17 mouse cellular contexts compared by ENCODE assay signal in genomic region chr3:30018202-30018601, GRCm38 (mm10).
DNase-seq lines count a peak whose midpoint lies in the region; ATAC-seq and TF ChIP-seq lines count a peak whose summit lies in the region.
"Had no signal": no experiment of that assay in that cellular context is flagged by ENCODE, and none has a peak within 500 bp of the region (broad histone marks: within the 10 kb centered on the region; RNA-seq: fewer than 3 reads in every experiment).

No protein-coding gene starts in this region.

- H3K27me3 ChIP-seq in lung, embryonic 14.5 days (ENCODE audit: insufficient read depth, low read length): no peaks in the 10 kb centered on the region
- peaks cover 30% of the 10 kb centered on the region for H3K27me3 ChIP-seq in embryonic facial prominence, embryonic 13.5 days
- H3K27me3 ChIP-seq: midbrain, embryonic 12.5 days had no signal

- peak overlapping the region; percentile 23; the same call in 1 of the 2 replicates for H3K9ac ChIP-seq in lung, embryonic 14.5 days
- H3K9ac ChIP-seq in embryonic facial prominence, embryonic 13.5 days: peak overlapping the region; percentile 44; the same call in 1 of the 2 replicates
- H3K9ac ChIP-seq: liver, embryonic 13.5 days; midbrain, embryonic 12.5 days; neural tube, embryonic 13.5 days had no signal

- TF ChIP-seq CTCF in lung, embryonic 14.5 days (IDR thresholded peaks at IDR 0.05; ENCODE audit: low read depth): no peak

- no peak overlapping the region for H3K4me3 ChIP-seq in lung, embryonic 14.5 days (ENCODE audit: low read depth, low read length)
- no peak overlapping the region for H3K4me3 ChIP-seq in embryonic facial prominence, embryonic 13.5 days
- H3K4me3 ChIP-seq: left cerebral cortex, adult 2 months; liver, embryonic 13.5 days; midbrain, embryonic 12.5 days; neural tube, embryonic 13.5 days had no signal

- H3K27ac ChIP-seq in lung, embryonic 14.5 days (ENCODE audit: low read depth): peak overlapping the region; percentile 38; the same call in 1 of the 2 replicates
- H3K27ac ChIP-seq in embryonic facial prominence, embryonic 13.5 days: no peak overlapping the region
- H3K27ac ChIP-seq: left cerebral cortex, adult 2 months; liver, embryonic 13.5 days; midbrain, embryonic 12.5 days; neural tube, embryonic 13.5 days had no signal

- intact Hi-C loops in heart, postnatal 25 days (cut with DNase I): loop anchor here (10.0 kb wide), 5 partner anchors 87 to 287 kb away; no protein-coding TSS in a partner anchor

- ATAC-seq in lung, embryonic 14.5 days (ENCODE audit: insufficient read depth): peak; percentile 38
- no peak for ATAC-seq in embryonic facial prominence, embryonic 13.5 days (ENCODE audit: insufficient number of reproducible peaks, insufficient read depth, low FRiP score, low TSS enrichment, low read depth)
- ATAC-seq: Patski had no signal

- H3K4me1 ChIP-seq in lung, embryonic 14.5 days (ENCODE audit: insufficient read depth): peaks cover 17% of the 10 kb centered on the region; the same call in 1 of the 2 replicates
- H3K4me1 ChIP-seq in embryonic facial prominence, embryonic 13.5 days: peaks cover 4% of the 10 kb centered on the region; the same call in 1 of the 2 replicates
- H3K4me1 ChIP-seq: liver, embryonic 13.5 days had no signal

- DNase-seq in heart, adult 11 months: peak; percentile 85
- no peak for DNase-seq in heart, postnatal 25 days (ENCODE audit: low spot score)
- DNase-seq in lung, embryonic 14.5 days: peak; percentile 74
- no peak for DNase-seq in lung, postnatal 14 days
- peak; percentile 80 for DNase-seq in mesoderm, embryonic 11.5 days (ENCODE audit: low read depth, low spot score)
- no peak for DNase-seq in spleen, postnatal 10 days (ENCODE audit: low spot score in 2 of 2)
- DNase-seq in adrenal gland, postnatal 25 days: no peak
- DNase-seq: cerebellum, postnatal 10 days; heart, adult 18-20 months; heart, postnatal 36 days; liver, embryonic 13.5 days; thymus, adult 18-20 months had no signal

- peak overlapping the region; percentile 38 for H3K4me2 ChIP-seq in lung, embryonic 14.5 days
- no peak overlapping the region for H3K4me2 ChIP-seq in embryonic facial prominence, embryonic 13.5 days
- H3K4me2 ChIP-seq: liver, embryonic 13.5 days; midbrain, embryonic 12.5 days; neural tube, embryonic 13.5 days had no signal

- WGBS in lung, embryonic 14.5 days: 8% methylated on average over 12 of the region's 12 CpGs
- 26% methylated on average over 12 of the region's 12 CpGs for WGBS in embryonic facial prominence, embryonic 13.5 days

- H3K36me3 ChIP-seq in lung, embryonic 14.5 days (ENCODE audit: insufficient read depth): no peaks in the 10 kb centered on the region
- no peaks in the 10 kb centered on the region for H3K36me3 ChIP-seq in embryonic facial prominence, embryonic 13.5 days
- H3K36me3 ChIP-seq: liver, embryonic 13.5 days; midbrain, embryonic 12.5 days; neural tube, embryonic 13.5 days had no signal

- H3K9me3 ChIP-seq in lung, embryonic 14.5 days (ENCODE audit: low read depth, low read length): no peaks in the 10 kb centered on the region
- no peaks in the 10 kb centered on the region for H3K9me3 ChIP-seq in embryonic facial prominence, embryonic 13.5 days
- H3K9me3 ChIP-seq: liver, embryonic 13.5 days; midbrain, embryonic 12.5 days; neural tube, embryonic 13.5 days had no signal

Comparison
In these comparisons a context has a peak if more than half of its experiments do, and no peak if none do; other contexts are left out.
1. DNase-seq: peak in heart, adult 11 months (single experiment), lung, embryonic 14.5 days (single experiment) and mesoderm, embryonic 11.5 days (single experiment); none in heart, postnatal 25 days (single experiment), lung, postnatal 14 days (single experiment), spleen, postnatal 10 days (0 of 2) and adrenal gland, postnatal 25 days (single experiment).